Mouse (Mus musculus) intestine, embryonic 14.5 days (tissue): ENCODE measurements around the gene 1700017D01Rik. TPM values are rescaled to one million over a fixed set of nuclear protein-coding genes. Genes with fewer than 3 reads are reported as not detected.
A peak's percentile ranks its signal among the peaks of the same experiment; 100 is the strongest.
"Not testable (repeated sequence)": the region's sequence is repeated elsewhere in the genome, so short reads cannot be mapped to it uniquely, and the experiment has no call there.

Experiments used
- ATAC-seq: fragments of 200-750 bp; cut with Nextera tagmentation; replicated peaks from 2 replicates; pipeline ENCODE4 v1.8.0; 2017; ENCODE audit warnings: low read depth, moderate number of reproducible peaks, moderate TSS enrichment, moderate library complexity; ENCODE audit not compliant: low FRiP score, low TSS enrichment
- DNase-seq: peaks from one replicate; pipeline ENCODE4 v3.0.0-alpha.2; 2018; ENCODE audit warnings: low spot score
- H3K27ac ChIP-seq: fragments of 300-500 bp; sonication (generic); 2 replicates; pipeline ENCODE4 v1.5.1; 2014; ENCODE audit warnings: low read depth, mild to moderate bottlenecking, control low read depth
- H3K27me3 ChIP-seq: fragments of 300-500 bp; sonication (generic); replicated peaks from 2 replicates; pipeline ENCODE4 v1.6.1; 2014; ENCODE audit warnings: low read length, control low read depth; ENCODE audit not compliant: control insufficient read depth, insufficient read depth
- H3K36me3 ChIP-seq: fragments of 300-500 bp; sonication (generic); 2 replicates; pipeline ENCODE4 v1.6.1; 2014; ENCODE audit warnings: low read length, control low read depth; ENCODE audit not compliant: control insufficient read depth, insufficient read depth
- H3K4me1 ChIP-seq: fragments of 300-500 bp; sonication (generic); replicated peaks from 2 replicates; pipeline ENCODE4 v1.6.1; 2014; ENCODE audit warnings: low read length, control low read depth, mixed read lengths; ENCODE audit not compliant: control insufficient read depth, insufficient read depth
- H3K4me2 ChIP-seq: fragments of 300-500 bp; sonication (generic); 2 replicates; pipeline ENCODE4 v1.6.1; 2014; ENCODE audit warnings: low read length
- H3K4me3 ChIP-seq: fragments of 300-500 bp; sonication (generic); 2 replicates; pipeline ENCODE4 v1.5.1; 2014; ENCODE audit warnings: low read depth, low read length, control low read depth, mixed read lengths
- H3K9ac ChIP-seq: fragments of 300-500 bp; sonication (generic); 2 replicates; pipeline ENCODE4 v1.6.1; 2014; ENCODE audit warnings: mild to moderate bottlenecking, low read length
- H3K9me3 ChIP-seq: fragments of 300-500 bp; sonication (generic); 2 replicates; pipeline ENCODE4 v1.6.1; 2016; ENCODE audit warnings: low read length, control low read depth; ENCODE audit not compliant: control insufficient read depth
- WGBS: fragments of 180-500 bp; shearing (Covaris S2); extraction: QIAGEN DNeasy Blood & Tissue Kit; methylation state at CpG from one replicate; pipeline ENCODE4 v1.1.7; 2014; 5-methylcytosine and 5-hydroxymethylcytosine counted together
- polyA plus RNA-seq: library from polyadenylated mRNA; unstranded; fragments of >200 nt; fragmentation: Nextera tagmentation; extraction: Ambion mirVana; gene quantifications from 2 replicates; pipeline ENCODE4 v1.2.1, GENCODE M21; 2014

Gene 1700017D01Rik
- polyA plus RNA-seq, 1 experiment from 2014 or later, result not detected

DNA sequence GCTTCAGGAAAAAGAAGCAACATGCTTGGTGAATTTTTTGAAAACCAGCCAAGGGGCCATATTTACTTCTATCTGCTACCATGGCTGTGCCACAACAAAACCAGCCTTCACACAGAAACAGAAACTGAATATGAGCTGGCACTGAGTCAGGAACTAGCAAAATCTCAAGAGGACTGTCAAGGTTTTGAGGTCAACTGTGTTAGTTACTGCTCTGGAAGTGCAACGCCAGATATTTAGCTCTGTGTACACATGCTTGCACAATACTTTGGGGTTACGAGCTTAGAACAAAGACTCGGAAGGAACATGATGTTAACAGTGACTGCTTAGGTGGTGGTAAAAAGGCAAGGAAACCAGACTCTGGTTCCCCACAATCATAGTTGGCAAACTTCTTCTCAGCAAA is 22.9 kb downstream of the 1700017D01Rik start:
- ATAC-seq (no peak), DNase-seq (no peak)

DNA sequence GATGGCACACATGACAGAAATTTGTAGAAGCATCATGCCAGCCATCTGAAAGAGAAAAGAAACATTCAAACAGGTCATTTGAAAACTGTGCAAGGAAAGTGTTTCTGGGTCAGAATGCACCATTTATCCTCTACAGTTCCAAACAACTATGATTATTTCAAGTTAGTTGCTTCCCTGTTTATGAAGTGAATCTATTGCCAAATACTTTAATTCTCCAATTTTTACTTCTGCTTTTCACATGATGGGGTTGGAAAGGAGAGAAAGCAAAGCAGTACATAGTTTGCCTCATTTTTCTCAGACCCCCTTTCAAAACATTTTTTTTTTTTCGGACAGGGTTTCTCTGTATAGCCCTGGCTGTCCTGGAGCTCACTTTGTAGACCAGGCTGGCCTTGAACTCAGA is 28.8 kb downstream of the 1700017D01Rik start:
- DNase-seq (no peak), ATAC-seq (no peak)
- H3K4me1 ChIP-seq, result no peaks in the 10 kb centered on the region
- 84% methylated on average over 1 of the region's 1 CpGs for WGBS
- H3K9ac ChIP-seq, result no peak overlapping the region
- H3K36me3 ChIP-seq, result no peaks in the 10 kb centered on the region
- H3K4me3 ChIP-seq, result no peak overlapping the region
- no peak overlapping the region for H3K4me2 ChIP-seq
- no peak overlapping the region for H3K27ac ChIP-seq
- H3K27me3 ChIP-seq, result no peaks in the 10 kb centered on the region
- H3K9me3 ChIP-seq, result no peaks in the 10 kb centered on the region

More for the DNA sequence above, 22.9 kb downstream of the 1700017D01Rik start:
- Histone ChIP-seq H3K9me3 (no peaks in the 10 kb centered on the region), H3K4me2 (no peak overlapping the region), H3K4me3 (no peak overlapping the region), H3K4me1 (no peaks in the 10 kb centered on the region), H3K27ac (no peak overlapping the region), H3K9ac (no peak overlapping the region), H3K36me3 (no peaks in the 10 kb centered on the region), H3K27me3 (no peaks in the 10 kb centered on the region)
- 74% methylated on average over 3 of the region's 3 CpGs for WGBS

DNA sequence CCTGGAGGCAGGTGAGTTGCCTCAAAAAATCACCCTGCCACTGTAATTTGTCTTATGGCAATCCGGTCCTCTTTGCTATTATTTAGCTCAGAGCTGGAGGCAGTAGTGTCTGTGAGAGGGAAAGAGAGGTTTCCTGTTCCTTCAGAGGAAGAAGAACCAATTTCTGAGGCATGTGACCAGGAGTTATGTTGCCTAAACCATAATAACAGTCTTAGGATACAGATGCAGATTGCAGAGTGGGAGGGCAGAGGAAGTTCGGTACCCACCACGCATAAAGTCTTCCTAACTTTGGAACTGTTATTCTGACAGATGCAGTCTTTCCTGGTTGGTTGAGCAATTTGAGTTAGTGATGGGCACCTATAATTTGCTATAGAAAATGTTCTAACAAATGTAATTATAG is 32.3 kb downstream of the 1700017D01Rik start:
- 75% methylated on average over 3 of the region's 3 CpGs for WGBS
- H3K9me3 ChIP-seq, result no peaks in the 10 kb centered on the region
- no peak overlapping the region for H3K9ac ChIP-seq

DNA sequence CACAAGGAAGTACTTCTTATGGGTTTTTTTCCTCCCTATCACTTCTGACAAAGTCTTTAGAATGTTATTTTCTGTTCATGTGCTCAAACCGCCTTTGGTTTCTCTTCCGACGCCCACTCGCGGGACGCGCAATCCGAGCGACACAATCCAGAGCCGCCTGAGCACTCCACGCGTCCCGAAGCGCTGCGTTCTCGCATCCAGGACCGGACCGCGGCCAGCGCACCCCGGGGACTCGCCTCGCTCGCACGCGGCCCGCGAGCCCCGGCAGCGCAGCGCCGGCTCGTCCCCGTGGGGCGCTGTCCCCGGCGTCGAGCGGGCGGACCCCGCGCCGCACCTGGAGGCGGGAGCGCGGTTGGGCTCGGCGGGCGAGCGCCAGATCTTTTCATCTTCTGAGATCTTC is 38.5 kb downstream of the 1700017D01Rik start:
- peak overlapping the region; percentile 25 for H3K4me3 ChIP-seq
- not testable (repeated sequence) for ATAC-seq, H3K4me1 ChIP-seq, H3K27ac ChIP-seq, H3K9ac ChIP-seq, H3K36me3 ChIP-seq, H3K9me3 ChIP-seq
- 3% methylated on average over 50 of the region's 50 CpGs for WGBS
- DNase-seq, result peak; percentile 63
- H3K27me3 ChIP-seq, result peaks cover 15% of the 10 kb centered on the region
- H3K4me2 ChIP-seq, result peak overlapping the region; percentile 53

More for the DNA sequence above, 32.3 kb downstream of the 1700017D01Rik start:
- Histone ChIP-seq H3K27ac (no peak overlapping the region), H3K4me1 (no peaks in the 10 kb centered on the region), H3K36me3 (no peaks in the 10 kb centered on the region), H3K4me2 (no peak overlapping the region), H3K27me3 (peaks cover 1% of the 10 kb centered on the region), H3K4me3 (no peak overlapping the region)
- ATAC-seq (no peak), DNase-seq (no peak)

DNA sequence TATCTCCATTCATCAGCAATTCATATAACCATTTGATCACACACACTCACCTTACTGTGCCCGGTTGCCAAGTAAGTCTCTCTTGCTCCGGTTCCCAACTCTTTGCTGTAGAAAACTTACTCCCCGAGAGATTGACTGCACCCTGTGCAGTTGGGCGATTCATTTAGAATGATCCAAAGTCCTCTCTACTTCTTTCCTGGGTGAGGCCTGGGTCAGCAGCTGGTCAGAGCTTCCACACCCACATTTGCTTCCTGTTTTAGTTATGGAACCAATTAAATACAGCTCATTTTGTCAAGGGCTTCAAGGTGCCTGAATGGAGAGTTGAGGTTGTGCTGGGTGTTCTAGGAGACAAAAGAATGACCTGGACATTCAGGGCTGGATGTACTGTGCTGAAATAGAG is 49.7 kb downstream of the 1700017D01Rik start, which contains the start of gene Ms4a8a:
Gene Ms4a8a (minus strand): TSS at position 169 of the 400 bp plus-strand sequence.
- no peaks in the 10 kb centered on the region for H3K27me3 ChIP-seq
- H3K4me3 ChIP-seq, result no peak within 1 kb of the TSS
- no peak within 1 kb of the TSS for H3K27ac ChIP-seq
- ATAC-seq, result no peak
- H3K4me1 ChIP-seq, result no peaks in the 10 kb centered on the region
- no peaks in the 10 kb centered on the region for H3K36me3 ChIP-seq
- WGBS, result 86% methylated on average over 4 of the region's 4 CpGs
- no peaks in the 10 kb centered on the region for H3K9me3 ChIP-seq
- DNase-seq, result no peak
- no peak within 1 kb of the TSS for H3K9ac ChIP-seq
- H3K4me2 ChIP-seq, result no peak within 1 kb of the TSS

DNA sequence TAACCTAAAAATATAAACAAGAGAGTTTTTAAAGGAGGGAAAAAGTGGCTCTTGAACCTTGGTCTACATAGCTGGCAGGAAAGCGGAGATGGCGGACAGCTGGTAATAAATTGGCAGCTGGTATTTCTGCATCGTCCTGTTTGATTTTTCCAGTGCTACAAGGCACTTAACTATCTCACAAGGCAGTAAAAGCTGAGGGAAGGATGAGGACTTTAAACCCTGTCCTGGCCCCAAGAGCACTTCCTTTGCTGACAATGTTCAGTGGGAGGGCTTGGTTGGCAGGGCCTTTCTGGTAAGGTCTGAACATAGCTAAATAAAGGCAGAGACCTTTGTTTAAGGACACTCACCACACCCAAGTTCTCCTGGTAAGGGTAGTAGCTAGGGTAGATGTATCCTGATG is 60.3 kb downstream of the 1700017D01Rik start:
- WGBS, result 52% methylated on average over 3 of the region's 3 CpGs
- Histone ChIP-seq H3K27ac (no peak overlapping the region), H3K27me3 (no peaks in the 10 kb centered on the region), H3K4me2 (no peak overlapping the region), H3K36me3 (no peaks in the 10 kb centered on the region), H3K4me1 (no peaks in the 10 kb centered on the region), H3K9me3 (peaks cover 3% of the 10 kb centered on the region; the same call in 1 of the 2 replicates), H3K9ac (no peak overlapping the region), H3K4me3 (no peak overlapping the region)
- no peak; the same call in 1 of the 2 replicates for ATAC-seq
- no peak for DNase-seq

DNA sequence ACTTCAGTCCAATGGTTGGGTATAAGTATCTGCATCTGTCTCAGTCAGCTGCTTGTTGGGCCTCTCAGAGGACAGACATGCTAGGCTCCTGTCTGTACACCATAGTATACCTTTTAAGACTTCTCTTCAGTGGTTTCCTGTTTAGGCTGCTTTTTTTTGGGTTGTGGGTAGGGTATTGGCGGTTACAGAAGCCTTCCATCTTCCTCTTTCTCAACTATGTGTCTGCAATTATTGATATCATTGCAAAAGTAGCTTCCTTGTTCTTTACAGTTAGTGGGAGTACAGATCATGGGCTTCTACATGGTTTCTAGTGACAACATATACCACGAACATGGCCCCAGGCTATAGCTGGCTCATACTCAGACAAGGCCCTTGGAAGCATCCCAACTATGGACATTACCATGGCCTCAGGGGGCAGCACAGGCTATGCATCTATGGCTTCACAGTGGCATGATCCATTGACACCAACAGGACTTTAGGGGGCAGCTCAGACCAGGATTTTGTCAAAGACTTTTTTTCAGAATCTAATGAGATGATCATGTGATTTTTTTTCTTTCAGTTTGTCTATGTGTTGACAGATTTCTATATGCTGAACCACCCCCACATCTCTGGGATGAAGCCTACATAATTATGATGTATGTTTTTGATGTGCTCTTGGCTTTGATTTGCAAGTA is 65.3 kb downstream of the 1700017D01Rik start:
- 90% methylated on average over 2 of the region's 2 CpGs for WGBS
- no peak for ATAC-seq

DNA sequence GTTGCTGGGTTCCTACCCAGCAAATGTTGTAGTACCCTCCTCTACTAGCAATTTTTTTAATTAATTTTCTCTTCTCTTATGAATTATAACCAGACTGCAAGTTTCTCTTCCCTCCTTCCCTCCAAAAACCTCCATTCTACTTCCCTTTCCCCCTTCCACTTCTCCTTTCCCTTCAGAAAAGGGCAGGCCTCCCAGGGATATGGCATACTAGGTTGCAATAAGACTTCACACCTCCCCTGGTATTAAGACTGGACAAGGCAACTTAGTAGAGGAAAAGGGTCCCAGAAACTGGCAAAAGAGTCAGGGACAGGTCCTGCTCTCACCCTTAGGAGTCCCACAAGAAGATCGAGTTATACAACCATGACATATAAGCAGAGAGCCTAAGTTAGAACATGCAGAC is 69.8 kb downstream of the 1700017D01Rik start:
- DNase-seq (no peak), ATAC-seq (no peak)
- WGBS, result 73% methylated on average over 1 of the region's 1 CpGs
- Histone ChIP-seq H3K27ac (no peak overlapping the region), H3K9me3 (no peaks in the 10 kb centered on the region), H3K4me2 (no peak overlapping the region), H3K36me3 (no peaks in the 10 kb centered on the region), H3K4me1 (no peaks in the 10 kb centered on the region), H3K9ac (no peak overlapping the region), H3K4me3 (no peak overlapping the region), H3K27me3 (no peaks in the 10 kb centered on the region)

More for the DNA sequence above, 65.3 kb downstream of the 1700017D01Rik start:
- H3K9me3 ChIP-seq, result peaks cover 3% of the 10 kb centered on the region; the same call in 1 of the 2 replicates
- no peak for DNase-seq
- no peaks in the 10 kb centered on the region for H3K27me3 ChIP-seq
- no peaks in the 10 kb centered on the region for H3K36me3 ChIP-seq
- no peak overlapping the region for H3K4me3 ChIP-seq
- no peak overlapping the region for H3K27ac ChIP-seq
- no peak overlapping the region for H3K9ac ChIP-seq
- no peak overlapping the region for H3K4me2 ChIP-seq
- no peaks in the 10 kb centered on the region for H3K4me1 ChIP-seq

DNA sequence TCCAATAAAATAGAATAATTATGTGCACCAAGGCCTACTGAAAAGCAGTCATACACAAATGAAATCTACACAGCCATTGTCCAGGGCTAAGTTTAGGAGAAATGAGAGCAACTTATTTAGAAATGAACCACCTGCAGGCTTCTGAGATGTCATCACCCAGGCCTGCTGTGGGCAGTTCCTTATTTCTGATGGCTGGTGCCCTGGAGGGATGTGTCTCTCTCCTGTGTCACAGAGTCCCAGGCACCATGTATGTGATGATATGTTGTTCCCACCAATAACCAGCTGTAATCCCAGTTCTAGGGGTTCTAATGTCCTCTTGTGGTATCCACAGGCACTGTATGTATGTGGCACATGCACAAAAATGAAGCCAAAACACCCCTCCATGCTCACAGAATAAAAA is 70.7 kb downstream of the 1700017D01Rik start:
- ATAC-seq, result no peak
- no peak overlapping the region for H3K4me2 ChIP-seq

More for the DNA sequence above, 70.7 kb downstream of the 1700017D01Rik start:
- Histone ChIP-seq H3K4me1 (no peaks in the 10 kb centered on the region), H3K4me3 (no peak overlapping the region), H3K36me3 (no peaks in the 10 kb centered on the region), H3K27ac (no peak overlapping the region), H3K9me3 (no peaks in the 10 kb centered on the region), H3K27me3 (no peaks in the 10 kb centered on the region), H3K9ac (no peak overlapping the region)
- no peak for DNase-seq
